Mouse (Mus musculus) intestine, embryonic 14.5 days (tissue): ENCODE data around the gene Pts. TPM values are rescaled to one million over a fixed set of nuclear protein-coding genes. Genes with fewer than 3 reads are reported as not detected.
A peak's percentile ranks its signal among the peaks of the same experiment; 100 is the strongest.

ENCODE experiments used
- ATAC-seq: fragments of 200-750 bp; cut with Nextera tagmentation; replicated peaks from 2 replicates; pipeline ENCODE4 v1.8.0; 2017; ENCODE audit warnings: low read depth, moderate number of reproducible peaks, moderate TSS enrichment, moderate library complexity; ENCODE audit not compliant: low FRiP score, low TSS enrichment
- DNase-seq: peaks from one replicate; pipeline ENCODE4 v3.0.0-alpha.2; 2018; ENCODE audit warnings: low spot score
- H3K27ac ChIP-seq: fragments of 300-500 bp; sonication (generic); 2 replicates; pipeline ENCODE4 v1.5.1; 2014; ENCODE audit warnings: low read depth, mild to moderate bottlenecking, control low read depth
- H3K27me3 ChIP-seq: fragments of 300-500 bp; sonication (generic); replicated peaks from 2 replicates; pipeline ENCODE4 v1.6.1; 2014; ENCODE audit warnings: low read length, control low read depth; ENCODE audit not compliant: control insufficient read depth, insufficient read depth
- H3K36me3 ChIP-seq: fragments of 300-500 bp; sonication (generic); 2 replicates; pipeline ENCODE4 v1.6.1; 2014; ENCODE audit warnings: low read length, control low read depth; ENCODE audit not compliant: control insufficient read depth, insufficient read depth
- H3K4me1 ChIP-seq: fragments of 300-500 bp; sonication (generic); replicated peaks from 2 replicates; pipeline ENCODE4 v1.6.1; 2014; ENCODE audit warnings: low read length, control low read depth, mixed read lengths; ENCODE audit not compliant: control insufficient read depth, insufficient read depth
- H3K4me2 ChIP-seq: fragments of 300-500 bp; sonication (generic); 2 replicates; pipeline ENCODE4 v1.6.1; 2014; ENCODE audit warnings: low read length
- H3K4me3 ChIP-seq: fragments of 300-500 bp; sonication (generic); 2 replicates; pipeline ENCODE4 v1.5.1; 2014; ENCODE audit warnings: low read depth, low read length, control low read depth, mixed read lengths
- H3K9ac ChIP-seq: fragments of 300-500 bp; sonication (generic); 2 replicates; pipeline ENCODE4 v1.6.1; 2014; ENCODE audit warnings: mild to moderate bottlenecking, low read length
- H3K9me3 ChIP-seq: fragments of 300-500 bp; sonication (generic); 2 replicates; pipeline ENCODE4 v1.6.1; 2016; ENCODE audit warnings: low read length, control low read depth; ENCODE audit not compliant: control insufficient read depth
- WGBS: fragments of 180-500 bp; shearing (Covaris S2); extraction: QIAGEN DNeasy Blood & Tissue Kit; methylation state at CpG from one replicate; pipeline ENCODE4 v1.1.7; 2014; 5-methylcytosine and 5-hydroxymethylcytosine counted together
- polyA plus RNA-seq: library from polyadenylated mRNA; unstranded; fragments of >200 nt; fragmentation: Nextera tagmentation; extraction: Ambion mirVana; gene quantifications from 2 replicates; pipeline ENCODE4 v1.2.1, GENCODE M21; 2014

The Pts gene
- polyA plus RNA-seq, 1 experiment from 2014 or later = 85.6 TPM

- DNase-seq (no peak), ATAC-seq (no peak)
- Histone ChIP-seq H3K4me3 (no peak overlapping the region), H3K36me3 (no peaks in the 10 kb centered on the region), H3K27me3 (no peaks in the 10 kb centered on the region), H3K27ac (no peak overlapping the region), H3K4me1 (no peaks in the 10 kb centered on the region), H3K9ac (no peak overlapping the region), H3K4me2 (no peak overlapping the region), H3K9me3 (no peaks in the 10 kb centered on the region)
- 59% methylated on average over 4 of the region's 4 CpGs for WGBS
These were observed 8.8 kb upstream of the Pts start for GRCm38 (mm10) chr9:50537295-50537694.

DNA sequence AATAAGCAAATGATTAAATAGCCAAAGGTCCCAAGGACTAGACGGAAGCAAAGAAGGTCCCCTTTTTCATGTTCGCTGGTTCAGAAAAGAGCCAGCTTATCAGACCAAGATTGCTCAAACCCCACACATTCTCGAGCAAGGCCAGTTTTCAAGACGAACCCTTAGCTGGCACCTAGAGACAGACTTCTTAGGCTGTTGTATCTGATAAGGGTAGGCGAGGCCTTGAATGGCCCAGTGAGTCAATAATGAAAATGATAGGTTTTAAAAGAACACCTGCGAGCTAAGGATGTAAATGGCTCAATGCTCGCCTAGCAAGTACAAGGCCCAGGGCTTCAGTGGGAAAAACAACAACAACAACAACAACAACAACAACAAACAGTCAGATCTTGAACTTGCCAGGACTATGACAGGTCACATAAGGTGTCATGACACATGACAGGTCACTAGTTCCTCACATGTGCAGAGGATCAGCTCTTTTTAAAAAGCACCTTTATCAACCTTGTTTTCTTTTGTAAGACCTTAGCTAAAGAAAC, 8.1 kb upstream of the Pts start:
- H3K27ac ChIP-seq = no peak overlapping the region
- 70% methylated on average over 7 of the region's 7 CpGs for WGBS
- DNase-seq (no peak), ATAC-seq (no peak; the same call in 1 of the 2 replicates)
- no peak overlapping the region for H3K4me2 ChIP-seq
- H3K9ac ChIP-seq = no peak overlapping the region
- no peaks in the 10 kb centered on the region for H3K36me3 ChIP-seq
- no peaks in the 10 kb centered on the region for H3K4me1 ChIP-seq
- H3K9me3 ChIP-seq = no peaks in the 10 kb centered on the region
- no peaks in the 10 kb centered on the region for H3K27me3 ChIP-seq
- no peak overlapping the region for H3K4me3 ChIP-seq

DNA sequence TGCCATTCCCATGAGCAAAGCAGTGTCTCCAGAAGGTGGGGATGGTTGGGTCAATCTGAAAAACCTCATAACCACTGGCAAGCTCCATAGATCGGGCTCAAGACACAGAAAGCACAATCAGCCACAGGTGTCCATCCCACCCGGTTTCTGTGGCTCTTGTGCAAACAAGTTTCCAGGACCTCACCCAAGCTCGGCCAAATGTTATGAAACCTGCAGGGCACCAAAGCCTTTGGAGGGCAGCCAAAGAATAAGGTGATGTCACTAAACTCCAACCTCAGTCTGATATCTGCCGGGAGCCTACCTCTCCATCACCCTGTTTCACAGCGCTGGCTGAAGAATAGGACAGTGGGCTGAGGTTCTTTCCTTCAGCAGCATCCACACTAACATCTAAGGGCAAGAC, 7.4 kb upstream of the Pts start:
- DNase-seq (no peak), ATAC-seq (no peak)
- Histone ChIP-seq H3K4me2 (no peak overlapping the region), H3K27ac (no peak overlapping the region), H3K36me3 (no peaks in the 10 kb centered on the region), H3K9me3 (no peaks in the 10 kb centered on the region), H3K4me3 (no peak overlapping the region), H3K4me1 (no peaks in the 10 kb centered on the region), H3K9ac (no peak overlapping the region), H3K27me3 (no peaks in the 10 kb centered on the region)
- 70% methylated on average over 5 of the region's 5 CpGs for WGBS

- no peaks in the 10 kb centered on the region for H3K4me1 ChIP-seq
- no peaks in the 10 kb centered on the region for H3K27me3 ChIP-seq
- no peak overlapping the region for H3K9ac ChIP-seq
- H3K36me3 ChIP-seq = no peaks in the 10 kb centered on the region
- H3K4me3 ChIP-seq = no peak overlapping the region
- no peaks in the 10 kb centered on the region for H3K9me3 ChIP-seq
- DNase-seq (no peak), ATAC-seq (no peak)
- no peak overlapping the region for H3K4me2 ChIP-seq
- no peak overlapping the region for H3K27ac ChIP-seq
- 70% methylated on average over 3 of the region's 3 CpGs for WGBS
These were observed 5.3 kb upstream of the Pts start for GRCm38 (mm10) chr9:50533791-50534190.

GRCm38 (mm10) chr9:50533328-50533727, 4.8 kb upstream of the Pts start:
- no peaks in the 10 kb centered on the region for H3K36me3 ChIP-seq
- 77% methylated on average over 11 of the region's 11 CpGs for WGBS
- no peak overlapping the region for H3K27ac ChIP-seq

GRCm38 (mm10) chr9:50530890-50531289, 2.4 kb upstream of the Pts start:
- Histone ChIP-seq H3K27ac (no peak overlapping the region), H3K9me3 (no peaks in the 10 kb centered on the region), H3K4me3 (no peak overlapping the region), H3K4me1 (peaks cover 8% of the 10 kb centered on the region), H3K9ac (no peak overlapping the region), H3K27me3 (no peaks in the 10 kb centered on the region), H3K36me3 (no peaks in the 10 kb centered on the region), H3K4me2 (no peak overlapping the region)
- DNase-seq = no peak
- no peak for ATAC-seq
- WGBS = 34% methylated on average over 2 of the region's 2 CpGs

More at GRCm38 (mm10) chr9:50533328-50533727, 4.8 kb upstream of the Pts start:
- H3K9me3 ChIP-seq = no peaks in the 10 kb centered on the region
- DNase-seq (no peak), ATAC-seq (no peak)
- H3K9ac ChIP-seq = no peak overlapping the region
- H3K27me3 ChIP-seq = no peaks in the 10 kb centered on the region
- no peak overlapping the region for H3K4me2 ChIP-seq
- H3K4me3 ChIP-seq = no peak overlapping the region
- no peaks in the 10 kb centered on the region for H3K4me1 ChIP-seq

DNA sequence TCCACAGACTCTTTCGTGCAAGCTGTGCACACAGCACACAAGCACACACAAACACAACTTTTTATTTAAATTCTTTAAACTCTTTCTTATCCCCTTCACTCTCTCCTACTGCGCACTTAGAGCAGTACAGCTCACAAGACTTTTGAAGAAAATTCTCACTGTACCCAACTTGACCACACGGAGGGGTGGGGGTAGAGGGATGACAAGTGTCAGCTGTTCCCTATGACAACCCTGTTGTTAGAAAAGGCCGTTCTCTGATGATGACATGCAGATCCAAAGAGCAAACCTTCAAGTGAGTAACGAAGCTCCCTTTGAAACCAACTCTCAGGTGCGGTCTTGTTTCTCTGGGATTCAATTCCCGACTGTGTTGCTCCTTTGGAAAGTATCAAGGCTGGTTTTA, 664 bp downstream of the Pts start:
- no peaks in the 10 kb centered on the region; the same call in 1 of the 2 replicates for H3K36me3 ChIP-seq
- H3K9me3 ChIP-seq = no peaks in the 10 kb centered on the region
- H3K4me1 ChIP-seq = peaks cover 8% of the 10 kb centered on the region
- peak overlapping the region; percentile 45 for H3K9ac ChIP-seq
- H3K27me3 ChIP-seq = no peaks in the 10 kb centered on the region
- H3K4me3 ChIP-seq = peak overlapping the region; percentile 74
- WGBS = 35% methylated on average over 7 of the region's 7 CpGs
- DNase-seq = no peak
- ATAC-seq = 0 out of 2 replicates have a peak, but pooled peaks have one; percentile 6
- peak overlapping the region; percentile 61 for H3K4me2 ChIP-seq
- H3K27ac ChIP-seq = no peak overlapping the region

DNA sequence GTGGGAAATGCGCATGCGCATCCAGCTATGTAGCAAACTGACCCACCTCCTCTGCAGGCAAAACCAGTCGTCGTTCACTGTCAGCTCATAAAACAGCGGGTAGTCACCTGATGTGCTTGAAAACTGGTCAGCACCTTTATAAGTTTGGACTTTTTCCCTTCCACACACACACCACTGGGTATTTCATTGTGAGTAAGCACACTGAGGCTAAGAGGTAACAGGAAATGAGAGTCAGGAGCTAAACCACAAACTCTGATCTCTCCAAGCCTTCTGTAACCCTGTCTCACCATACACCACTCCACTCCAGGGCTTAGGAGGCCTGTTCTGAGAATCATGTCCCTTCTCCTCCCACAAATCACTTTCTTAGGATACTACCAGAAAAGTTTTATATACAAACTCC, 2.9 kb downstream of the Pts start:
- Histone ChIP-seq H3K4me2 (no peak overlapping the region), H3K27me3 (no peaks in the 10 kb centered on the region), H3K27ac (no peak overlapping the region), H3K4me3 (no peak overlapping the region), H3K9me3 (no peaks in the 10 kb centered on the region), H3K4me1 (peaks cover 8% of the 10 kb centered on the region), H3K36me3 (peaks cover 5% of the 10 kb centered on the region; the same call in 1 of the 2 replicates), H3K9ac (no peak overlapping the region)
- no peak for DNase-seq
- WGBS = 73% methylated on average over 5 of the region's 5 CpGs
- no peak for ATAC-seq

DNA sequence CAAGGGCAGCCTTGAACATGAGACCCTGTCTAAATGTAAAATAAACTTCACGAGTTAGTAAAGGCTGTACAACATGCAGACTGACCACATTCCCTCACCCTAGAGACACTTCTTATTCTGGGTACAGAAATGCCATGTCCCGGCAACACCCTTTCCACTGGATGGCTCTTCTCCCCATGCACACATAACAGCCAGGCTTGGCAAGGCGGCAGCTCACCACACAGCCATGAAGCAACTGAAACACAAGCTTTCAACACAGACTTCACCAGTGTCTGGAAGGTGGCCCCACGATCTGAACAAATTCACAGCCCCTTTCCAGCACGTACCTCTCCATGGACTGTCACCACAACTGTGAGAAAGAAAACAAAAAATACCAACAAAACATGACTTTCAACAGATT, 3.6 kb downstream of the Pts start:
- WGBS = 87% methylated on average over 5 of the region's 5 CpGs

More for the DNA sequence above, 3.6 kb downstream of the Pts start:
- Histone ChIP-seq H3K36me3 (peaks cover 5% of the 10 kb centered on the region; the same call in 1 of the 2 replicates), H3K27ac (no peak overlapping the region), H3K4me3 (no peak overlapping the region), H3K9ac (no peak overlapping the region), H3K27me3 (no peaks in the 10 kb centered on the region), H3K4me1 (peaks cover 8% of the 10 kb centered on the region), H3K9me3 (no peaks in the 10 kb centered on the region), H3K4me2 (no peak overlapping the region)
- no peak for ATAC-seq
- no peak for DNase-seq
